Mouse (Mus musculus) heart, embryonic 14.5 days (tissue): ENCODE measurements around the gene Zmynd8. TPM values are rescaled to one million over a fixed set of nuclear protein-coding genes. Genes with fewer than 3 reads are reported as not detected.
A peak's percentile ranks its signal among the peaks of the same experiment; 100 is the strongest.

Source experiments
- ATAC-seq: fragments of 200-750 bp; cut with Nextera tagmentation; 2 replicates; pipeline ENCODE4 v1.8.0; 2017; ENCODE audit warnings: low read depth, moderate TSS enrichment; ENCODE audit not compliant: insufficient number of reproducible peaks, insufficient read depth, low FRiP score
- H3K27ac ChIP-seq, 2 experiments: fragments of 200-500 bp in 1 of 2; fragments of 300-500 bp in 1 of 2; sonication (generic) in 1 of 2; replicated peaks in 1 of 2; 2 replicates each; pipeline ENCODE4 v1.5.1; 2012 to 2014; ENCODE audit warnings: low read depth in 2 of 2, low read length in 2 of 2, control low read depth in 1 of 2, mild to moderate bottlenecking in 1 of 2, mixed read lengths in 1 of 2; ENCODE audit not compliant: control insufficient read depth in 1 of 2, insufficient read depth in 1 of 2
- H3K27me3 ChIP-seq: fragments of 300-500 bp; sonication (generic); 2 replicates; pipeline ENCODE4 v1.6.1; 2014; ENCODE audit warnings: mild to moderate bottlenecking, low read length, control low read depth; ENCODE audit not compliant: control insufficient read depth, insufficient read depth
- H3K36me3 ChIP-seq: fragments of 300-500 bp; sonication (generic); 2 replicates; pipeline ENCODE4 v1.6.1; 2014; ENCODE audit warnings: mild to moderate bottlenecking, control low read depth, low read length, mixed read lengths; ENCODE audit not compliant: control insufficient read depth, insufficient read depth
- H3K4me1 ChIP-seq, 2 experiments: fragments of 200-500 bp in 1 of 2; fragments of 300-500 bp in 1 of 2; sonication (generic) in 1 of 2; 2 replicates each; pipeline ENCODE4 v1.6.1; 2012 to 2014; ENCODE audit warnings: low read length in 2 of 2, control low read depth in 1 of 2, mixed read lengths in 1 of 2; ENCODE audit not compliant: control insufficient read depth in 2 of 2, insufficient read depth in 2 of 2
- H3K4me2 ChIP-seq: fragments of 300-500 bp; sonication (generic); 2 replicates; pipeline ENCODE4 v1.6.1; 2014; ENCODE audit warnings: mild to moderate bottlenecking, low read length
- H3K4me3 ChIP-seq, 2 experiments: fragments of 200-500 bp in 1 of 2; fragments of 300-500 bp in 1 of 2; sonication (generic) in 1 of 2; 2 replicates each; pipeline ENCODE4 v1.5.1; 2012 to 2014; ENCODE audit warnings: low read length in 2 of 2, mild to moderate bottlenecking in 2 of 2, control low read depth in 1 of 2, low read depth in 1 of 2, moderate library complexity in 1 of 2; ENCODE audit not compliant: control insufficient read depth in 1 of 2, insufficient read depth in 1 of 2
- H3K9ac ChIP-seq: fragments of 300-500 bp; sonication (generic); 2 replicates; pipeline ENCODE4 v1.6.1; 2014; ENCODE audit warnings: mild to moderate bottlenecking, low read length
- H3K9me3 ChIP-seq: fragments of 300-500 bp; sonication (generic); 2 replicates; pipeline ENCODE4 v1.6.1; 2016; ENCODE audit warnings: low read length, control low read depth; ENCODE audit not compliant: control insufficient read depth
- WGBS: fragments of 180-500 bp; shearing (Covaris S2); extraction: QIAGEN DNeasy Blood & Tissue Kit; methylation state at CpG from one replicate; pipeline ENCODE4 v1.1.7; 2014; 5-methylcytosine and 5-hydroxymethylcytosine counted together
- polyA plus RNA-seq: library from polyadenylated mRNA; unstranded; fragments of >200 nt; fragmentation: Nextera tagmentation; extraction: Ambion mirVana; gene quantifications from 2 replicates; pipeline ENCODE4 v1.2.1, GENCODE M21; 2014

The Zmynd8 gene
- polyA plus RNA-seq, 1 experiment from 2014 or later: 38.0 TPM

DNA sequence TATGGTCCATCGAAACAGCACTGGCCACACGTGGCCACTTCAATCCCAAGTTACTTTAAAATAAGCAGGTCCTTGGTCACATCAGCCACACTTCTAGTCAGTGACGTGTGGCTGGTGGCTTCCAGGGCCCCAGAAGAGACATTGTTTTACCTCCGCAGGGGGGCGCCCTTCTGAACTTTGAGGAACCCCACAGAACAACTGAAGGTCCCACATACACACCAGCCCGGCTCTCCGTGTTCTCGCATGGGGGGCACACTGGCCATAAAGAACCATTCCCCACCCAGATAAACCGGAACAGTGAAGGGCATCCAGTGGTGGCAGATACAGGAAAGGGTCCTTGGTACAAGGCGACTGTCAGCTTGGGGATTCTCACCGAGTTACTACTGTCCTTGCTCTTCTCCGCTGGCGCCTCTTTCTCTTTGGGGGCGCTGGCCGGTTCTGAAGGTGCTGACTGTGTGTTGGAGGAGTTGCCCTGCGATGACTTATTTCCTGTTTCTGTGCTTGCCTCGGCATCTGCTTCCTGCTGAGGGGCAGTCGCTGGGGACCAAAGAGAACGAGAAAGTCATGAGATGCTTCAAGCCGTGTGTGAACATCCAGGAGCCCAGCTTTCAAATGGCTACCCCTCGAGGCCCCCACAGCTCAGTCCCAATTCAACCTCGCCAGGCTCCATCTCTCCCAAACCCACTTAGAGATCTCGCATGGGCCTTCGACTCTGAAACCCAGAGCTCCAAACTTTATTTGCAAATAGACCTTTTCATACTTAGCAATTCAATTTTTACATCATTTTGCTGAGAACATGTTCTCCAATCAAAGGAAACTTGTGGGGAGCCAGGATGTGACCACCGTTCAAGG, 106.2 kb downstream of the Zmynd8 start:
- H3K27ac ChIP-seq: 0 out of 4 replicates have a peak overlapping the region, but pooled peaks of 1 of the 2 experiments have one; percentile 12
- H3K36me3 ChIP-seq: peaks cover 89% of the 10 kb centered on the region
- H3K4me3 ChIP-seq: no peak overlapping the region
- 67% methylated on average over 25 of the region's 25 CpGs for WGBS
- H3K4me2 ChIP-seq: no peak overlapping the region
- no peak overlapping the region for H3K9ac ChIP-seq
- peaks cover 6 to 18% of the 10 kb centered on the region in 2 experiments; a peak in 3 of 4 replicates for H3K4me1 ChIP-seq
- no peaks in the 10 kb centered on the region for H3K27me3 ChIP-seq
- ATAC-seq: no peak
- no peaks in the 10 kb centered on the region for H3K9me3 ChIP-seq

DNA sequence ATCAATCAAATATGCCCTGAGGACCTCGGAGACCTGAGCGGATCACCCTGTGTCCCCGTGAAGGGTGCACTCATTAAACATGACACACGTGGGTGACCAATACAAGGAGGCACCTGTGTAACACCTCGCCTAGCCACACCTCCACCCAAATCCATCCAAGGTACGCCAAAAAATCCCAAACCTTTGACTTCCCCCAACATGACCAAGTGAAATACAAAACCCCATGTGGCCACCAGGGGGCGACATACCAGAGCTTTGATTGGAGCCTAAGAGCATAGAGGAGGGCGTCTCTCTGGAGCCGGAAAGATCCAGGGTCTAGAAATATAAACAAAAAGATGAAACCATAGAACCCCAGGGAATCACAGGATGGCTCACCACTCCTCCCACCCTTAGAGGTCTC, 107.2 kb downstream of the Zmynd8 start:
- ATAC-seq: no peak
- Histone ChIP-seq H3K36me3 (peaks cover 87% of the 10 kb centered on the region), H3K4me1 (peaks cover 10 to 23% of the 10 kb centered on the region in 2 experiments; a peak in 3 of 4 replicates)

DNA sequence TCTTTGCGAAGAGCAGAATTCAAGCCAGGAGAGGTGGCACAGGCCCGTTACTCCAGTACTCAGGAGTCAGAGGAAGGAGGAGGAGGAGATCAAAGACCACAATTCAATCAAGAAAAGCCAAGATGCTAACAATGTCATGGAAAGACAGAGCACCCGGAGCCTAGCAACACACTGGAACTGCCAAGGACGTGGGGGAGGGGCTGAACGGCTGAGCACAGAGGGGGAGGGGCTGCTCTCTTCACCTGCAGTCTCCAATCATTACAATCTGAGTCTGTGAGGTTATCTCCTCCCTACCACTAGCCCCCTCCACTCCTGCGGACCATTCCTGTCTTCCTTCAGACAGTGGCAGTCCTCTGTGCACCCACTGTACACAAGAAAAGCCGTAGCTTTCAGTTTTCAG, 107.8 kb downstream of the Zmynd8 start:
- H3K36me3 ChIP-seq: peaks cover 88% of the 10 kb centered on the region
- H3K9ac ChIP-seq: no peak overlapping the region
- H3K4me3 ChIP-seq: no peak overlapping the region
- H3K27me3 ChIP-seq: no peaks in the 10 kb centered on the region
- H3K9me3 ChIP-seq: no peaks in the 10 kb centered on the region
- H3K4me1 ChIP-seq: peaks cover 10 to 23% of the 10 kb centered on the region in 2 experiments; a peak in 3 of 4 replicates
- WGBS: 66% methylated on average over 7 of the region's 7 CpGs
- no peak for ATAC-seq
- no peak overlapping the region for H3K4me2 ChIP-seq
- H3K27ac ChIP-seq: no peak overlapping the region

More for the DNA sequence above, 107.2 kb downstream of the Zmynd8 start:
- Histone ChIP-seq H3K27me3 (no peaks in the 10 kb centered on the region), H3K9me3 (no peaks in the 10 kb centered on the region), H3K9ac (no peak overlapping the region), H3K4me2 (no peak overlapping the region), H3K27ac (no peak overlapping the region), H3K4me3 (no peak overlapping the region)
- 66% methylated on average over 9 of the region's 9 CpGs for WGBS

DNA sequence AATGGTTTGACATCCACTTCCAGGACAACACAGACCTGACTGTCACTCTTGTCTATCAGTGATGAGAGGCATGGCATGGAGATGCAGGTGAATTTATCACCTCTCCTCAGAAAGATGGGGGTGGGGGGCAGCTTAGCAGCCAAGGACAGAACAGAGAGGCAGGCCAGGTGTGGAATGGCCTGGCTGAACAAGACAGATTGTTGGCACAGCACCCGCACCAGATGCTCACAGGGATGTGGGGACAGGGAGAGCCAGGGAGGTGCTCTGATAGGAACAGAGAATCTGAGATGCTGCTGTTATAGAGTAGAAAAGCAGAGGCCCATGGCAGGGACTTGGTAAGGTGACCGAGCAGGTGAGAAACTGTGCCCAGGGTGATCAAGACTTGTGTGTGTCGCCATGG, 109.1 kb downstream of the Zmynd8 start:
- peaks cover 10 to 23% of the 10 kb centered on the region in 2 experiments; a peak in 3 of 4 replicates for H3K4me1 ChIP-seq
- no peak overlapping the region for H3K4me2 ChIP-seq
- H3K27me3 ChIP-seq: no peaks in the 10 kb centered on the region
- peaks cover 91% of the 10 kb centered on the region for H3K36me3 ChIP-seq
- H3K4me3 ChIP-seq: no peak overlapping the region
- no peak overlapping the region for H3K27ac ChIP-seq
- H3K9me3 ChIP-seq: no peaks in the 10 kb centered on the region
- 97% methylated on average over 3 of the region's 3 CpGs for WGBS
- H3K9ac ChIP-seq: no peak overlapping the region
- ATAC-seq: no peak

DNA sequence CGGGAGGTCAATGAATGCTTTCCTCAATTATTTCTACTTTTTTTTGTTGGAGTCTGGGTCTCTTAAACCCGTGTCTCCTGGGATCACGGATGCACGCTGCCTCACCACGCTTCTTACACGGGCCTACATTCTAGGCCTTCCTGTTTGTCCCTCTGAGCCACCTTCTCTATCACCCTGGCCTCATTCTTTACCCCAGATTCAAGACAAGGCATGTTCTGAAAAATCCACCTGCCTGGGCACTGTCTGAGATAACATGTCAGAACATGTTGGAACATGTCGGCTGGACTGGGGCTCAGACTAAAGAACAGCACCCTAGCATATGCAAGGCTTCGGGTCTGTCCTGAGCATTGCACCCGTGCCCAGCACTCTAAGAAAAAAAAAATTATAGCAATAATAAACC, 110.0 kb downstream of the Zmynd8 start:
- Histone ChIP-seq H3K9me3 (no peaks in the 10 kb centered on the region), H3K9ac (no peak overlapping the region), H3K4me3 (no peak overlapping the region), H3K4me2 (no peak overlapping the region), H3K4me1 (peaks cover 10 to 23% of the 10 kb centered on the region in 2 experiments; a peak in 3 of 4 replicates), H3K36me3 (peaks cover 91% of the 10 kb centered on the region), H3K27ac (peak overlapping the region in 1 of 2 experiments; percentile 80; a peak in 1 of 4 replicates), H3K27me3 (no peaks in the 10 kb centered on the region)
- no peak for ATAC-seq
- 94% methylated on average over 9 of the region's 9 CpGs for WGBS

DNA sequence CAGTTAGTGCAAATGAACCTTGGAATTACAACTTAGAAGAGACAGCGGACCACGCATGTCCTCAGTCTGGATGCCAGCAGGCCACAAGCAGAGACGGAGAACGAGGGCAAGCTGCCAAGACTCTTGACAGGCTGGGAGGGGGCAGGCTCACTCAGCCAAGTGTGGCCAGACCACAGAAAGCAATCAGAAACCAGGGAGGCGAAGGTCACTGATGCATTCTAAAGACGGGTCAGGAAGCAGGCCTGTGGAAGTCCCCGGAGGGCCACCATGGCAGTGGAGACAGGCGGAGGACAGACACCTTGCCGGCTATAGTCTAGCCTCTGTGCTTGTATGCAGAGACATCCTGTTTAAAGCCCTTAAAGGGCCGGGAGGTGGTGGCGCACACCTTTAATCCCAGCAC, 110.8 kb downstream of the Zmynd8 start:
- no peak overlapping the region for H3K9ac ChIP-seq
- no peaks in the 10 kb centered on the region for H3K9me3 ChIP-seq
- ATAC-seq: peak; percentile 59; the same call in 1 of the 2 replicates
- H3K4me1 ChIP-seq: peaks cover 10 to 21% of the 10 kb centered on the region in 2 experiments; a peak in 3 of 4 replicates
- H3K27ac ChIP-seq: peak overlapping the region; percentile 57 to 80; a peak in 3 of 4 replicates
- WGBS: 22% methylated on average over 11 of the region's 11 CpGs
- peaks cover 91% of the 10 kb centered on the region for H3K36me3 ChIP-seq
- H3K27me3 ChIP-seq: no peaks in the 10 kb centered on the region
- no peak overlapping the region for H3K4me2 ChIP-seq
- no peak overlapping the region for H3K4me3 ChIP-seq

DNA sequence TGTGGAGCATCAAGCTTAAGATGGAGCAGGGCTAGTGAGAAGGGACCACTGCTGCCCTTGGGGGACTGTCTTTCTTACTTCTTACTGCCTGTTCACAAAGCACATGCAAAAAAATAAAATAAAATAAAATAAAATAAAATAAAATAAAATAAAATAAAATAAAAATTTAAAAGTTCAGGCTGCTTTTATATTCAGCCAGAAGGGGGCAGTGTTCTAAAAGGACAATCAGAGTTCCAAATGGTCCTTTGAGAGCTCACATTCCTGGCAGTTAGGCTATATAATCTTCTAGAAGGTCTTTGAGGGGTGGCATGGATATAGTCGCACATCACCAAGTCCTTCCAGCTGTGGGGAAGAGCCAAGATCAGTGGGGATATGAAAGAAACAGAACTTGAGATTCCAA, 112.3 kb downstream of the Zmynd8 start:
- no peak for ATAC-seq
- Histone ChIP-seq H3K27ac (no peak overlapping the region), H3K9ac (no peak overlapping the region), H3K27me3 (no peaks in the 10 kb centered on the region), H3K4me2 (no peak overlapping the region), H3K36me3 (peaks cover 90% of the 10 kb centered on the region), H3K4me3 (no peak overlapping the region), H3K4me1 (peaks cover 5 to 14% of the 10 kb centered on the region in 2 experiments; a peak in 3 of 4 replicates), H3K9me3 (no peaks in the 10 kb centered on the region)
- WGBS: 79% methylated on average over 1 of the region's 1 CpGs
